Mouse (Mus musculus): ENCODE data around the gene Trio. TPM values are rescaled to one million over a fixed set of nuclear protein-coding genes. Genes with fewer than 3 reads are reported as not detected.
A peak's percentile ranks its signal among the peaks of the same experiment; 100 is the strongest.

Trio gene
- total RNA-seq, 1 experiment from 2014 or later = 24.6 TPM

- no peak for ATAC-seq (replicated peaks in 1 of 2; ENCODE audit: insufficient read depth in 1 of 2, low FRiP score in 2 of 2, low TSS enrichment in 1 of 2, low read depth in 1 of 2, poor library complexity in 2 of 2, severe bottlenecking in 2 of 2)
These were observed 234.9 kb downstream of the Trio start for GRCm38 (mm10) chr15:27790699-27791098.

GRCm38 (mm10) chr15:27789325-27789724 lies 236.3 kb downstream of the Trio start:
- no peak for ATAC-seq (replicated peaks in 1 of 2; ENCODE audit: insufficient read depth in 1 of 2, low FRiP score in 2 of 2, low TSS enrichment in 1 of 2, low read depth in 1 of 2, poor library complexity in 2 of 2, severe bottlenecking in 2 of 2)

- ATAC-seq (replicated peaks in 1 of 2; ENCODE audit: insufficient read depth in 1 of 2, low FRiP score in 2 of 2, low TSS enrichment in 1 of 2, low read depth in 1 of 2, poor library complexity in 2 of 2, severe bottlenecking in 2 of 2) = no peak
These were observed 237.4 kb downstream of the Trio start for GRCm38 (mm10) chr15:27788122-27788759.

- ATAC-seq (replicated peaks in 1 of 2; ENCODE audit: insufficient read depth in 1 of 2, low FRiP score in 2 of 2, low TSS enrichment in 1 of 2, low read depth in 1 of 2, poor library complexity in 2 of 2, severe bottlenecking in 2 of 2) = no peak
These were observed 238.5 kb downstream of the Trio start for GRCm38 (mm10) chr15:27787151-27787550.

GRCm38 (mm10) chr15:27786418-27786817 lies 239.2 kb downstream of the Trio start:
- no peak for ATAC-seq (replicated peaks in 1 of 2; ENCODE audit: insufficient read depth in 1 of 2, low FRiP score in 2 of 2, low TSS enrichment in 1 of 2, low read depth in 1 of 2, poor library complexity in 2 of 2, severe bottlenecking in 2 of 2)

- ATAC-seq (replicated peaks in 1 of 2; ENCODE audit: insufficient read depth in 1 of 2, low FRiP score in 2 of 2, low TSS enrichment in 1 of 2, low read depth in 1 of 2, poor library complexity in 2 of 2, severe bottlenecking in 2 of 2) = peak; percentile 22 to 26
These were observed 240.2 kb downstream of the Trio start for GRCm38 (mm10) chr15:27785280-27786001.

- ATAC-seq (replicated peaks in 1 of 2; ENCODE audit: insufficient read depth in 1 of 2, low FRiP score in 2 of 2, low TSS enrichment in 1 of 2, low read depth in 1 of 2, poor library complexity in 2 of 2, severe bottlenecking in 2 of 2) = peak; percentile 32 to 52
These were observed 241.5 kb downstream of the Trio start for GRCm38 (mm10) chr15:27784126-27784563.

- ATAC-seq (replicated peaks in 1 of 2; ENCODE audit: insufficient read depth in 1 of 2, low FRiP score in 2 of 2, low TSS enrichment in 1 of 2, low read depth in 1 of 2, poor library complexity in 2 of 2, severe bottlenecking in 2 of 2) = peak; percentile 70 to 72
These were observed 242.0 kb downstream of the Trio start for GRCm38 (mm10) chr15:27783541-27784125.

GRCm38 (mm10) chr15:27783092-27783491 lies 242.6 kb downstream of the Trio start:
- peak; percentile 64 to 73 for ATAC-seq (replicated peaks in 1 of 2; ENCODE audit: insufficient read depth in 1 of 2, low FRiP score in 2 of 2, low TSS enrichment in 1 of 2, low read depth in 1 of 2, poor library complexity in 2 of 2, severe bottlenecking in 2 of 2)

GRCm38 (mm10) chr15:27782383-27783036 lies 243.1 kb downstream of the Trio start:
- ATAC-seq (replicated peaks in 1 of 2; ENCODE audit: insufficient read depth in 1 of 2, low FRiP score in 2 of 2, low TSS enrichment in 1 of 2, low read depth in 1 of 2, poor library complexity in 2 of 2, severe bottlenecking in 2 of 2) = no peak

- ATAC-seq (replicated peaks in 1 of 2; ENCODE audit: insufficient read depth in 1 of 2, low FRiP score in 2 of 2, low TSS enrichment in 1 of 2, low read depth in 1 of 2, poor library complexity in 2 of 2, severe bottlenecking in 2 of 2) = no peak
These were observed 245.8 kb downstream of the Trio start for GRCm38 (mm10) chr15:27779827-27780226.

GRCm38 (mm10) chr15:27779398-27779797 lies 246.2 kb downstream of the Trio start:
- no peak for ATAC-seq (replicated peaks in 1 of 2; ENCODE audit: insufficient read depth in 1 of 2, low FRiP score in 2 of 2, low TSS enrichment in 1 of 2, low read depth in 1 of 2, poor library complexity in 2 of 2, severe bottlenecking in 2 of 2)

- ATAC-seq (replicated peaks in 1 of 2; ENCODE audit: insufficient read depth in 1 of 2, low FRiP score in 2 of 2, low TSS enrichment in 1 of 2, low read depth in 1 of 2, poor library complexity in 2 of 2, severe bottlenecking in 2 of 2) = no peak
These were observed 247.4 kb downstream of the Trio start for GRCm38 (mm10) chr15:27778256-27778655.

GRCm38 (mm10) chr15:27777455-27778190 lies 248.0 kb downstream of the Trio start:
- ATAC-seq (replicated peaks in 1 of 2; ENCODE audit: insufficient read depth in 1 of 2, low FRiP score in 2 of 2, low TSS enrichment in 1 of 2, low read depth in 1 of 2, poor library complexity in 2 of 2, severe bottlenecking in 2 of 2) = peak in 1 of 2 experiments; percentile 51; a peak in 2 of 4 replicates

GRCm38 (mm10) chr15:27774481-27774880 lies 251.2 kb downstream of the Trio start:
- no peak for ATAC-seq (replicated peaks in 1 of 2; ENCODE audit: insufficient read depth in 1 of 2, low FRiP score in 2 of 2, low TSS enrichment in 1 of 2, low read depth in 1 of 2, poor library complexity in 2 of 2, severe bottlenecking in 2 of 2)

GRCm38 (mm10) chr15:27772125-27772627 lies 253.5 kb downstream of the Trio start:
- ATAC-seq (replicated peaks in 1 of 2; ENCODE audit: insufficient read depth in 1 of 2, low FRiP score in 2 of 2, low TSS enrichment in 1 of 2, low read depth in 1 of 2, poor library complexity in 2 of 2, severe bottlenecking in 2 of 2) = no peak

GRCm38 (mm10) chr15:27771581-27771980 lies 254.1 kb downstream of the Trio start:
- no peak for ATAC-seq (replicated peaks in 1 of 2; ENCODE audit: insufficient read depth in 1 of 2, low FRiP score in 2 of 2, low TSS enrichment in 1 of 2, low read depth in 1 of 2, poor library complexity in 2 of 2, severe bottlenecking in 2 of 2)
